Mouse (Mus musculus) midbrain, embryonic 15.5 days (tissue): Measurements from ENCODE around the gene Clcn1. TPM values are rescaled to one million over a fixed set of nuclear protein-coding genes. Genes with fewer than 3 reads are reported as not detected.

Experiments
- ATAC-seq: fragments of 200-750 bp; cut with Nextera tagmentation; replicated peaks from 2 replicates; pipeline ENCODE4 v1.8.0; 2017; ENCODE audit warnings: moderate TSS enrichment
- H3K27ac ChIP-seq: fragments of 300-500 bp; sonication (generic); 2 replicates; pipeline ENCODE4 v1.5.1; 2015; ENCODE audit warnings: mild to moderate bottlenecking, inconsistent platforms
- H3K27me3 ChIP-seq: fragments of 300-500 bp; sonication (generic); replicated peaks from 2 replicates; pipeline ENCODE4 v1.6.1; 2015; ENCODE audit warnings: inconsistent platforms
- H3K36me3 ChIP-seq: fragments of 300-500 bp; sonication (generic); replicated peaks from 2 replicates; pipeline ENCODE4 v1.6.1; 2015; ENCODE audit warnings: inconsistent platforms
- H3K4me1 ChIP-seq: fragments of 300-500 bp; sonication (generic); 2 replicates; pipeline ENCODE4 v1.6.1; 2015; ENCODE audit warnings: inconsistent platforms
- H3K4me2 ChIP-seq: fragments of 300-500 bp; sonication (generic); 2 replicates; pipeline ENCODE4 v1.6.1; 2015; ENCODE audit warnings: inconsistent platforms, mild to moderate bottlenecking, moderate library complexity
- H3K4me3 ChIP-seq: fragments of 300-500 bp; sonication (generic); 2 replicates; pipeline ENCODE4 v1.5.1; 2015; ENCODE audit warnings: mild to moderate bottlenecking, inconsistent platforms
- H3K9ac ChIP-seq: fragments of 300-500 bp; sonication (generic); 2 replicates; pipeline ENCODE4 v1.6.1; 2015; ENCODE audit warnings: mild to moderate bottlenecking, inconsistent platforms
- H3K9me3 ChIP-seq: fragments of 300-500 bp; sonication (generic); 2 replicates; pipeline ENCODE4 v1.6.1; 2016; ENCODE audit warnings: inconsistent platforms
- WGBS: fragments of 180-500 bp; shearing (Covaris S2); methylation state at CpG from one replicate; pipeline ENCODE4 v1.1.7; 2015; ENCODE audit warnings: mixed read lengths; 5-methylcytosine and 5-hydroxymethylcytosine counted together
- polyA plus RNA-seq: library from polyadenylated mRNA; unstranded; fragments of >200 nt; fragmentation: Nextera tagmentation; extraction: Ambion mirVana; gene quantifications from 2 replicates; pipeline ENCODE4 v1.2.1, GENCODE M21; 2015

Gene Clcn1
- polyA plus RNA-seq, 1 experiment from 2014 or later: 2.6 TPM

DNA sequence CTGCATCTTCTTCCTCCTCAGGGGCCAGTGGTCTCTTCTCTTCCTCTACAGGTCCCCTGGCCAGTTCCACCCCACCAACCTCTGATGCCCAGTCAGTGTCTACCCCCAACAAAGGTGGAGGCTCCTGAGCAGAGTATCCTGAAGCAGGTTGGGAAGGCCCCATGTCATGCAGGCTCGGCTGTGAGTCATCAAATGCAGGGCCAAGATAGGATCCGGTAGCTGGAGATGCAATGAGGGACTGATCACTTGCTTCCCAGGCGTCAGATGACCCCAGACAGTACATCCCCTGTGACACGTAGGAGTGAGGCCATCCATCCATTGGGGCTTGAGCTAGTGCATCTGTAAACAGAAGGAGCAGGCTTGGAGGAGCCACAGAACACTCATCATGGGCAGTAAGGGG lies 31.8 kb downstream of the Clcn1 start:
- Histone ChIP-seq H3K4me1 (peaks cover 19% of the 10 kb centered on the region), H3K9me3 (no peaks in the 10 kb centered on the region), H3K4me2 (no peak overlapping the region), H3K4me3 (no peak overlapping the region), H3K27me3 (no peaks in the 10 kb centered on the region), H3K9ac (no peak overlapping the region), H3K27ac (no peak overlapping the region), H3K36me3 (peaks cover 27% of the 10 kb centered on the region)
- no peak for ATAC-seq
- 91% methylated on average over 4 of the region's 4 CpGs for WGBS

DNA sequence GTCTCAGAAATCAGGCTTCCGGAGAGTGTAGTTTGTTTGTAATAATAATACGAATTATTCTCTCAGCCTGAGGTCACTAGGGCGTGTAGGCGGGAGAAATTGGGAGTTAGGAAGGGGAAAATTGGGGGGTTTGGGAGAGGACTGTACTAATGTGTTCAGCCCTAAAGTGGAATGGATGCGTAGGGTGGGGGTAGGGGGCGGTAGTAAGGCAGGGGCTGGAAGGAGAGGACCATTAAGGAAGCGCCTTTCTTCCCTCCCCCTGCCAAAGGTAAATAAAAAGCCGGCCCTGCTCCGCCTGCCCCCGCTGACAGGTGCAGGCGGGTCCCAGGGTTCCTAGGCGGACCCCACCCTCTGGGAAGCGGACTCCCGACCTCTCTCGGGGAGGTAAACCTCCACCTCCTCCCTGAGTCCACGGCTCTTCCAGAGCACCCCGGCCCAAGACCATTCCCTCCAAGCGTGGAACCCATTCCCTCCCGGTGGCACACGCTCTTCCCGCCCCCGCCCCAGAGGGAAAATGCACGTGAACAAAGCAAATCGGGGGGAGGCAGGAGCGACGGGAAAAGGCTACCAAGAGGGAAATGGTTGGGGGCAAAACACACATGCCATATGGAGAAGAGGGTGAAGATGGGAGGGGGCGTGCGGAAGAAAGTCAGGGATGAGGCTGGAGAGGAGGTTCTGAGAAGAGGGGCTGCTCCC lies 37.0 kb downstream of the Clcn1 start:
- Histone ChIP-seq H3K4me2 (peak overlapping the region; percentile 92), H3K4me3 (peak overlapping the region; percentile 90), H3K27ac (peak overlapping the region; percentile 94), H3K36me3 (peaks cover 5% of the 10 kb centered on the region; the same call in 1 of the 2 replicates), H3K9ac (peak overlapping the region; percentile 91), H3K4me1 (peaks cover 33% of the 10 kb centered on the region), H3K9me3 (no peaks in the 10 kb centered on the region), H3K27me3 (no peaks in the 10 kb centered on the region)
- peak; percentile 55 for ATAC-seq
- 2% methylated on average over 28 of the region's 28 CpGs for WGBS

DNA sequence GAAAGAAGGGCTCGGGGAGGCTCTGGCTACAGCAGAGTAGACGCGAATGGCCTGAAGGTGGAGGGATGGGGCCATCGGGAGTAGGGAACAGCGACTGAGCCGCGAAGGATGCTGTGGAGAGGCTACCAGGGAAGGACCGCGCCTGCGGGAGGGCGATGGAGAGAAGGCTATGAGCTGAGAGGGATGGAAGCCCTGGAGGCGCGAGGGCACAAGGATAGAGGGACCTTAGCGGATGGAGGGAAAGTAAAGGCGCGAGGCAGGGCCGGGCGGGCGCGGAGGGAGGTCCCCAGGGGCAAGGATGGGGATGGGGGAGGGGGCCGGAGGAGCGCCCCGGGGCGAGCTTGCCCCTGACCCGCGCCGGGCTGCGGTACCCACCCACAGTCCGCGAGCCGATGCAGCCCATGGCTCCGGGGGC lies 37.6 kb downstream of the Clcn1 start:
- Histone ChIP-seq H3K9ac (peak overlapping the region; percentile 91), H3K4me3 (peak overlapping the region; percentile 90), H3K9me3 (no peaks in the 10 kb centered on the region), H3K27ac (peak overlapping the region; percentile 94), H3K36me3 (0 out of 2 replicates have a peak, but pooled peaks cover 4% of the 10 kb centered on the region), H3K4me1 (peaks cover 33% of the 10 kb centered on the region), H3K4me2 (peak overlapping the region; percentile 92), H3K27me3 (no peaks in the 10 kb centered on the region)
- ATAC-seq: peak; percentile 82
- WGBS: 0% methylated on average over 21 of the region's 32 CpGs

DNA sequence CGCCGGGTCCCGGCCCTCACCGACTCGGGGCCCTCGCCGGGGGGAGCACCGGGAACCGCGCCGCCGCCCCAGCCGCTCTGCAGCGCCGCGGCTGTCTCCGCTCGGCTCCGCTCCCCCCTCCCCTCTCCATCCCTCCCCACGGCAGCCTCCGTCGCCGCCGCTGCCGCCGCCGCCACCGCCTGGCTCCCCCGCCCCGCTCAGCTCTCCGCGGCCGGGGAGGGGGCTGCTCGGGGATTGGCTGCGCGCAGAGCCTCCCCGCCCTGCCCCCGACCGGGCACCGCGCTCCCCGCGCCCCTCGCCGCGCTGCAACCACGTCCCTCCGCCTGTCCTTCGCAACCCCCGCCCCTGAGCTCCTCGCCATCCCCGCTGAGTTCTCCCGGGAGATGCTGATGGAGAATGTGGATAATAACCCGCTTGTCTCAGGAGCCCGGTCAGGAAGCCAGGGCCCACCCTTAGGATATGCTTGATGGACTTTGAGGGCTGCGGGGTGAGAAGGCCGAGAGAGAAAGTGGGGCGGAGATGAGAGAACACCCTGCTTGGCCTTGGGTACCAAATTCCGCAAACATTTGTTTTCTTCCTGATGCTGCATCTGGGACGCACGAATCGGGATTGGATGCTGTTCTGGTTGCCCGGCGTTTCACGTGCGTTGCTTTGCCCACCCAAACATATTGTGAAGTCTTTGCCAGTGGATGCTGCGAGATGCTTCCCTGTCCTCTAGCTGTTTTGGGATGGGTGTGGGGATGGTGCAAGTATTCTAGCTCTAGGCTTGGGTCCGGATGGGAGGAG lies 38.2 kb downstream of the Clcn1 start, which contains the start of gene Fam131b:
TSS of gene Fam131b (minus strand) at position 162 of the 786 bp plus-strand sequence.
- peak within 1 kb of the TSS; percentile 90 for H3K4me3 ChIP-seq
- under 1% methylated on average over 45 of the region's 68 CpGs for WGBS
- peak within 1 kb of the TSS; percentile 92 for H3K4me2 ChIP-seq
- H3K9ac ChIP-seq: peak within 1 kb of the TSS; percentile 91
- H3K9me3 ChIP-seq: no peaks in the 10 kb centered on the region
- ATAC-seq: peak; percentile 93
- 0 out of 2 replicates have a peak, but pooled peaks cover 4% of the 10 kb centered on the region for H3K36me3 ChIP-seq
- H3K4me1 ChIP-seq: peaks cover 33% of the 10 kb centered on the region
- H3K27me3 ChIP-seq: no peaks in the 10 kb centered on the region
- H3K27ac ChIP-seq: peak within 1 kb of the TSS; percentile 94

DNA sequence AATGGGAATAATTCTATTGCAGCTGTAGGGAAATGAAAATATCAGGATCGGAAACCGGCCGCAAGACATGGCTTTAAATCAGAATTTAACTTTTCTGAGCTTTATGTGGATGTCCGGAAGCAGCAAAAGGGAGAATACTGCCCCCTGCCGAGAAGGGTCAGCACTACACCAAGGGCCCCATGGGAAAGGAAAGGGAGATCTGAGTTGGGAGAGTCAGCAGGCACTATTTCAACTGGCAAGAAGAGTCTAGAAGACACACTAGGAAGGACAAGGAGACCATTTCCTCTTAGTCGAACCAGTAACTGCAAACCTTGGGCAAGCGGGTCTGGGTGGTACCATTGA lies 38.8 kb downstream of the Clcn1 start:
- 2% methylated on average over 7 of the region's 7 CpGs for WGBS
- peak; percentile 21 for ATAC-seq
- peak overlapping the region; percentile 91 for H3K9ac ChIP-seq
- peak overlapping the region; percentile 92 for H3K4me2 ChIP-seq
- peaks cover 33% of the 10 kb centered on the region for H3K4me1 ChIP-seq
- H3K36me3 ChIP-seq: 0 out of 2 replicates have a peak, but pooled peaks cover 4% of the 10 kb centered on the region
- H3K4me3 ChIP-seq: peak overlapping the region; percentile 90
- no peaks in the 10 kb centered on the region for H3K27me3 ChIP-seq
- H3K27ac ChIP-seq: peak overlapping the region; percentile 94
- no peaks in the 10 kb centered on the region for H3K9me3 ChIP-seq

DNA sequence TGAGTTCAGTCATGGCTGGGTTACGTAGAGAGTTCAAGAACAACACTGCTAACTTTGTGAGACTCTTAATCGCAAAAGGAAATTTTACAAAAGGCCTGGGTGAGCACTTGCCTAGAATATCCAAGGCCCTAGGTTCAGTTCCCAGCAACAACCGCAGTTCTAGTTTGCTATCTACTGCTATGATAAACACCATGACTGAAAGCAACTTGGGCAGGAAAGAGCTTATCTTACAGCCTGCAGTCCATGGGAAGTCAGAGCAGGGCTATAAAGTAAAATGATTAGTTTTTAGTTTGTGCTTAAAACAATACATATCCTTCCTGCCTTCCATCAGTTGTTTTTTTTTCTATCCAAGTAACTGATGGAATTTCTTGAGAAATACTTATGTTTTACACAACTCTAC lies 40.0 kb downstream of the Clcn1 start:
- WGBS: 91% methylated on average over 3 of the region's 3 CpGs

DNA sequence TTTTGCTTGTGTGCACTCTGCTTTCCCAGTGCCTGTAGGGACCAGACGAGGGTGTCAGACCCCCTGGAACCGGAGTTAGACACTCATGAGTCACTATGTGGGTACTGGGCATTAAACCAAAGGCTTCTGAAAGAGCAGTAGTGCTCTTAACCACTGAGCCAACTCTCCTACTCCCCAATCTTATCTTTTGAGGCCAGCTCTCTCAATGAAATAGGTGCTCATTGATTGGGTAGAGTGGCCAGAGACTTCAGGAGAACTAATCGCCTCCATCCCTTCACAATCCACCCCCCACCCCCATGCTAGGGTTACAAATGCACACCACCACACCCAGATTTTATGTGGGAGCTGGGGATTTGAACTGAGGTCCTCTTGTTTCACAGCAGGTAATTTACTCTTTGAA lies 42.3 kb downstream of the Clcn1 start:
- H3K4me1 ChIP-seq: peaks cover 12% of the 10 kb centered on the region
- WGBS: 82% methylated on average over 3 of the region's 3 CpGs
- H3K9me3 ChIP-seq: no peaks in the 10 kb centered on the region
- H3K4me3 ChIP-seq: no peak overlapping the region
- H3K9ac ChIP-seq: no peak overlapping the region
- no peak for ATAC-seq
- no peak overlapping the region for H3K4me2 ChIP-seq
- H3K27me3 ChIP-seq: no peaks in the 10 kb centered on the region
- no peaks in the 10 kb centered on the region for H3K36me3 ChIP-seq
- no peak overlapping the region for H3K27ac ChIP-seq

More for the DNA sequence above, 40.0 kb downstream of the Clcn1 start:
- no peak for ATAC-seq
- no peak overlapping the region for H3K4me2 ChIP-seq
- H3K9me3 ChIP-seq: no peaks in the 10 kb centered on the region
- no peak overlapping the region for H3K27ac ChIP-seq
- no peaks in the 10 kb centered on the region for H3K36me3 ChIP-seq
- no peak overlapping the region for H3K9ac ChIP-seq
- H3K27me3 ChIP-seq: no peaks in the 10 kb centered on the region
- H3K4me3 ChIP-seq: no peak overlapping the region
- H3K4me1 ChIP-seq: peaks cover 32% of the 10 kb centered on the region

DNA sequence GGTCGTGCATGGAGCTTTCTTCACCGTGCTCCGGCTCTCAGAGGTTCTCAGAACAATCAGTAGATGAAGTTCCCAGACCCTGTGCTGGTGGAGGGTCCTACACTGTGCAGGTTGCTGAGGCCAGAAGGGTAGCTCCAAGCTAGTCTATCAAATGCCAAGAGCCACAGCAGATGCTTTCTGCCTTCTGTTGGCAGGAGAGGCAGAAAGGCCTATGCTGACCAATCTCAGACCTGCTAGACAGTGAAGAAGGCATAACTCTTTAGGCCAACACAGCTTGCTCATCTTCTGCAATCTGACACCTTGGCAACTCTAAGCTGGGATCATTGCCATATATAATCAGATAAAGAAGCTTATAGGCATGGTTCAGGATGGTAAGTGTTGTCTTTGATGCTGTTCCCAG lies 43.7 kb downstream of the Clcn1 start:
- 71% methylated on average over 3 of the region's 3 CpGs for WGBS
- no peaks in the 10 kb centered on the region for H3K36me3 ChIP-seq
- H3K4me3 ChIP-seq: no peak overlapping the region
- H3K9ac ChIP-seq: no peak overlapping the region
- no peak overlapping the region for H3K4me2 ChIP-seq
- H3K9me3 ChIP-seq: no peaks in the 10 kb centered on the region
- no peaks in the 10 kb centered on the region for H3K27me3 ChIP-seq
- no peak for ATAC-seq
- H3K27ac ChIP-seq: no peak overlapping the region
- peaks cover 7% of the 10 kb centered on the region for H3K4me1 ChIP-seq

DNA sequence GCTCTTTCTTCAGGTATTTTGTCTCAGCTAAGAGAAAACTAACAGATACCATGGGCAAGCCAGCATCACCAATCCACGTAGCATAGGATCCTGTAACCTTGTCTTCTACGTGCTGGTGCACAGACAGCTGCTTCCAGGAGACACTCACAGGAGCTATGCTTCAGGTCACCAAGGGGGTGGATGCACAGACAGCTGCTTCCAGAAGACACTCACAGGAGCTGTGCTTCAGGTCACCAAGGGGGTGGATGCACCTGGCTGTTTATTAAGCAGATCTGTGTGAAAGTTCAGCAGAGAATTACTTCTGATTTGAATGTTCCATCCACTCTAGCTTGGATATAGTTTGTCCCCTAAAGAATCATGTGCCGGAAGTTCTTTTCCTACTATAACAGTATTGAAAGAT lies 44.5 kb downstream of the Clcn1 start:
- H3K36me3 ChIP-seq: no peaks in the 10 kb centered on the region
- no peak overlapping the region for H3K4me3 ChIP-seq
- no peak overlapping the region for H3K4me2 ChIP-seq
- WGBS: 92% methylated on average over 3 of the region's 3 CpGs
- H3K27me3 ChIP-seq: no peaks in the 10 kb centered on the region
- H3K4me1 ChIP-seq: peaks cover under 1% of the 10 kb centered on the region; the same call in 1 of the 2 replicates
- ATAC-seq: no peak
- no peak overlapping the region for H3K9ac ChIP-seq
- no peaks in the 10 kb centered on the region for H3K9me3 ChIP-seq
- H3K27ac ChIP-seq: no peak overlapping the region

DNA sequence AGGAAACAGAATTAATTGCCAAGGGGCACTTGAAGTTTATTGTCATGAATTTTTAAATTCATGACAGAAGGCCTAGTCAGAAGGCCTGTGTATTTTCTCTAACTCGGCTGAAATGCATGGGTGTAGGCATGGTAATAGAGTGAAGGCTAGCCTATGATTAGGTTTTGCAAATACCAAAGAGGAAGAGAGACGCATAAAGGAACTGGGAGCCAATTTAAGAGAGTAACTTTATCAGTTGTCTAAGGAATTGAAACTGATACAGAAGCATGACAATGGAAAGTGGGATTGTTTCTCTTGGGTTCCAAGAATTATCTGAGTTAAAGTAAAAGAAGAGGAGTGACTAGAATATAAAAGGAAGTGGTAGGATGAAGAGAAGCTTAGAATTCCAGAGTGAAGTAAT lies 52.7 kb downstream of the Clcn1 start:
- WGBS: 87% methylated on average over 2 of the region's 2 CpGs
- no peaks in the 10 kb centered on the region for H3K9me3 ChIP-seq
- H3K4me3 ChIP-seq: no peak overlapping the region
- no peaks in the 10 kb centered on the region for H3K27me3 ChIP-seq
- H3K9ac ChIP-seq: no peak overlapping the region
- no peaks in the 10 kb centered on the region for H3K4me1 ChIP-seq
- H3K36me3 ChIP-seq: no peaks in the 10 kb centered on the region
- no peak overlapping the region for H3K27ac ChIP-seq
- no peak overlapping the region for H3K4me2 ChIP-seq
- no peak for ATAC-seq

DNA sequence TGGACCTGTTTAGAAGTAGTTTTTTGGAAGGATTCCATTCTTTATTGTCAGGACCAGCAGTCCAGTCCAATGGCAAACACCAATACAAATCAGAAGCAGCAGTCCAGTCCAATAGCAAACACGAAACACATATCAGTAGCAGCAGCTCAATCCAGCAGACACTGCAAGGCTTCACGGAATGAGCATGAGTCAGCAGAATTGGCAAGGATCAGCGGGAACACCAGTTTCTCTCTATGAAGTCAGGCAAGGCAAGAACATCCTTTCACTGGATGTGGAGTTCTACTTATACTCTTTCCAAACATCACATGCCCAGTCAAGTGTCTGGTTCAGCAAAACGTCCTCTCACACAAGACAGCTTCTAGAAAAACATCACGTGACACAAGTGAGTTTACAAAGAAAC lies 53.5 kb downstream of the Clcn1 start:
- whole genome bisulfite sequencing: 81% methylated on average over 5 of the region's 5 CpGs

DNA sequence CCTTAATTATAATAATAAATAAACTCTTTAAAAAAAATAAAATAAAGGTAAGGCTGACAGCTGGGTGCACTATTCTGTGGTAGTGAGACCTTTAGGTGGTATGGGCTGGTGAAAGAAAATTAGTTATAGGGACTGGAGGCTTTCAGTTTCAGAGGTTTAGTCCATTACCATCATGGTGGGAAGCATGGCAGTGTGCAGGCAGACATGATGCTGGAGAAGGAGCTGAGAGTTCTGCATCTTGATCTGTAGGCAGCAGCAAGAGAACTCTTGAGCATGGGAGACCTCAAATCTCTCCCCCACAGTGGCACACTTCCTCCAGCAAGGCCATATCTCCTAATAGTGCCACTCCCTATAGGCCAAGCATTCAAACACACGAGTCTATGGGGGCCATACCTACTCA lies 55.7 kb downstream of the Clcn1 start:
- no peak overlapping the region for H3K4me2 ChIP-seq
- no peak overlapping the region for H3K9ac ChIP-seq
- H3K36me3 ChIP-seq: no peaks in the 10 kb centered on the region
- H3K4me1 ChIP-seq: no peaks in the 10 kb centered on the region
- no peak overlapping the region for H3K27ac ChIP-seq
- H3K4me3 ChIP-seq: no peak overlapping the region
- ATAC-seq: no peak
- H3K27me3 ChIP-seq: no peaks in the 10 kb centered on the region
- 71% methylated on average over 1 of the region's 1 CpGs for WGBS
- H3K9me3 ChIP-seq: no peaks in the 10 kb centered on the region

More for the DNA sequence above, 53.5 kb downstream of the Clcn1 start:
- Histone ChIP-seq H3K27me3 (no peaks in the 10 kb centered on the region), H3K9me3 (no peaks in the 10 kb centered on the region), H3K4me1 (no peaks in the 10 kb centered on the region), H3K36me3 (no peaks in the 10 kb centered on the region), H3K9ac (no peak overlapping the region), H3K27ac (no peak overlapping the region), H3K4me2 (no peak overlapping the region), H3K4me3 (no peak overlapping the region)
- ATAC-seq: no peak
